Mouse (Mus musculus): ENCODE data around the gene Khdrbs2. TPM values are rescaled to one million over a fixed set of nuclear protein-coding genes. Genes with fewer than 3 reads are reported as not detected.

Gene Khdrbs2
- total and polyA plus RNA-seq, 2 experiments from 2014 or later = 29.0 to 41.1 TPM

DNA sequence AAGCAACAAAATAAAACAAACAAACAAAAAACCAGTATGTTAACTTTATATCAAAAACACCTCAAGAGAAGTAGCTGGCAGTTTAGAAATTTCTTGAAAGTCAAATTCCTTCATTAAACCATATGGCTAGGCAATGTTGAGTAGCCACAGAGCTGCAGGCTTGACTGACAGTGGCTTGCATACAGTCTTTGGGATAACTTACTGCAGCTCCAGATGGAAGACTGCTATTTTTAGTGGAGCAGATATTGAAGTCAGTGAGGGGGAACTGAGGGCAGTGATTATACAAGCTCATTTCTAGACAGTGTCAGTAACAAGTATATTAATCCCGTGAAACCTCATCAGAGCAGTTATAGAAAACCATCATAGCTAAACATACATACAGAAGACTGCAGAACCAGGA, 166.6 kb downstream of the Khdrbs2 start:
- ATAC-seq (ENCODE audit: low FRiP score) = no peak
- Histone ChIP-seq H3K4me2 (ENCODE audit: low read depth, low read length, poor library complexity, severe bottlenecking) (no peak overlapping the region), H3K27me3 (ENCODE audit: insufficient read depth, low read length) (no peaks in the 10 kb centered on the region), H3K36me3 (ENCODE audit: insufficient read depth, low read length) (no peaks in the 10 kb centered on the region), H3K4me1 (ENCODE audit: insufficient read depth, low read length) (no peaks in the 10 kb centered on the region), H3K9me3 (ENCODE audit: low read length) (no peaks in the 10 kb centered on the region), H3K9ac (replicated peaks; ENCODE audit: low read length, poor library complexity, severe bottlenecking) (no peak overlapping the region), H3K27ac (ENCODE audit: low read depth, low read length) (no peak overlapping the region), H3K4me3 (ENCODE audit: low read depth, low read length) (no peak overlapping the region)
- no peak for DNase-seq (ENCODE audit: low spot score)
- no peak for TF ChIP-seq CTCF (IDR thresholded peaks at IDR 0.05)
- WGBS = 67% methylated on average over 1 of the region's 1 CpGs

DNA sequence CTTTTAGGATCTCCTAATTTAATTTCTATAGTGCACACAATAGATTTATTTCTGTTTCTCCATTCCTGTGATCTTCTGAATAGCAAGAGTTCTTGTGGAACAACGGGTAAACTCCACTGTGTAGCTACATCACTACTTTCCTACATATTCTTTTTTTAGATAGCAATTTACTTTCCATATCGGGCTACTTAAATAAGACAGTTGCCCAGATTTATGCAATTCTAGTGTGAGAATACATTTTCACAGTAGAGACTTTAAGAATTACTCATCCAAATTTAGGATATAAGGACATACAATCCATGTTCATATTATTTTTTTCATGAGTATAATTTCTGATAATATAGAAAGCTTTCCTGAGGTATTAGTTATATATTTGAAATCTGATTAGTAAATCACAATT, 175.0 kb downstream of the Khdrbs2 start:
- Histone ChIP-seq H3K4me3 (ENCODE audit: low read depth, low read length) (no peak overlapping the region), H3K4me2 (ENCODE audit: low read depth, low read length, poor library complexity, severe bottlenecking) (no peak overlapping the region), H3K9ac (replicated peaks; ENCODE audit: low read length, poor library complexity, severe bottlenecking) (no peak overlapping the region), H3K4me1 (ENCODE audit: insufficient read depth, low read length) (no peaks in the 10 kb centered on the region), H3K27ac (ENCODE audit: low read depth, low read length) (no peak overlapping the region), H3K36me3 (ENCODE audit: insufficient read depth, low read length) (no peaks in the 10 kb centered on the region), H3K27me3 (ENCODE audit: insufficient read depth, low read length) (no peaks in the 10 kb centered on the region), H3K9me3 (ENCODE audit: low read length) (no peaks in the 10 kb centered on the region)
- WGBS = 88% methylated on average over 2 of the region's 2 CpGs
- ATAC-seq (ENCODE audit: low FRiP score) = no peak
- TF ChIP-seq CTCF (IDR thresholded peaks at IDR 0.05) = no peak
- DNase-seq (ENCODE audit: low spot score) = no peak

DNA sequence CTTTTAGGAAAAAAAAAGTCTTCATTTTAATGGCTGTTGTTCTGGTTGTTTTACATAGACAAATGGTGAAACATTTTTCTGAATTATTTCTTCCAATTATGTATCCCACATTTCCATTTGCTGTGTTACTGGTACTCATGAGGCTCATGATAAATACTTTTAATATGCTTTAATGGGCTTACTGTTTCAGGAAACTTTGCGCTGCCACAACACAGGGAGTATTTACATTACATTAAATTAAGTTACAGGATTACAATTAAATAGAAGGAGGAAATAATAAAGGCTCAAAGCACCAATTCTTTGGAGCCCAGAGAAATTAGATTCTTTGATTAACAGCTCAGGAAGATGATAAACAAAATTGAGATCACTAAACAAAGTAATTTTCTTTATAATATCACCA, 179.6 kb downstream of the Khdrbs2 start:
- Histone ChIP-seq H3K27me3 (ENCODE audit: insufficient read depth, low read length) (no peaks in the 10 kb centered on the region), H3K4me3 (ENCODE audit: low read depth, low read length) (no peak overlapping the region), H3K4me2 (ENCODE audit: low read depth, low read length, poor library complexity, severe bottlenecking) (no peak overlapping the region), H3K27ac (ENCODE audit: low read depth, low read length) (no peak overlapping the region), H3K9me3 (ENCODE audit: low read length) (no peaks in the 10 kb centered on the region), H3K4me1 (ENCODE audit: insufficient read depth, low read length) (no peaks in the 10 kb centered on the region), H3K9ac (replicated peaks; ENCODE audit: low read length, poor library complexity, severe bottlenecking) (no peak overlapping the region), H3K36me3 (ENCODE audit: insufficient read depth, low read length) (no peaks in the 10 kb centered on the region)
- ATAC-seq (ENCODE audit: low FRiP score) (no peak), DNase-seq (ENCODE audit: low spot score) (no peak)
- TF ChIP-seq CTCF (IDR thresholded peaks at IDR 0.05) = no peak
- 85% methylated on average over 1 of the region's 1 CpGs for WGBS

DNA sequence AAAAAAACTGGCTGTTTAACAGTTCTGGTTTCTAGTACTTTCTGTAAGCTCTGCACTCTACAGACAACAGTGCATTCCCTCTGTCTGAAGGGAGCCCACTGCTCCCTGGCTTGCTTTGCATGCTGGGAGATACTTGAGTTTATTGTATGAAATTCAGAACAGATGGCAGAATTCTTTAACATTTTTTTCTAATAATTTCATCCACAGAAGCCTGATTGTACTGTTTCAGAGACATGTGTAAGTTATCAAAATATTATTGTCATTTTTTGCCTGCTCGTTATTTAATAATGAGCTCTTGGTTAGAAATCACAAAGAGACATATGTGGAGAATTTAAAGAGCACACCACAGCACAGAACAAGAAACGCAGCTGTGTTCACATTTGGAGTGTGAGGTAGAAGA, 191.0 kb downstream of the Khdrbs2 start:
- H3K9me3 ChIP-seq (ENCODE audit: low read length) = no peaks in the 10 kb centered on the region
- no peak for ATAC-seq (ENCODE audit: low FRiP score)
- no peak overlapping the region for H3K4me3 ChIP-seq (ENCODE audit: low read depth, low read length)
- no peak overlapping the region for H3K9ac ChIP-seq (replicated peaks; ENCODE audit: low read length, poor library complexity, severe bottlenecking)
- 71% methylated on average over 2 of the region's 2 CpGs for WGBS
- H3K4me2 ChIP-seq (ENCODE audit: low read depth, low read length, poor library complexity, severe bottlenecking) = no peak overlapping the region
- no peak for DNase-seq (ENCODE audit: low spot score)
- no peaks in the 10 kb centered on the region for H3K27me3 ChIP-seq (ENCODE audit: insufficient read depth, low read length)
- no peak overlapping the region for H3K27ac ChIP-seq (ENCODE audit: low read depth, low read length)
- no peak for TF ChIP-seq CTCF (IDR thresholded peaks at IDR 0.05)
- H3K4me1 ChIP-seq (ENCODE audit: insufficient read depth, low read length) = no peaks in the 10 kb centered on the region
- H3K36me3 ChIP-seq (ENCODE audit: insufficient read depth, low read length) = no peaks in the 10 kb centered on the region

DNA sequence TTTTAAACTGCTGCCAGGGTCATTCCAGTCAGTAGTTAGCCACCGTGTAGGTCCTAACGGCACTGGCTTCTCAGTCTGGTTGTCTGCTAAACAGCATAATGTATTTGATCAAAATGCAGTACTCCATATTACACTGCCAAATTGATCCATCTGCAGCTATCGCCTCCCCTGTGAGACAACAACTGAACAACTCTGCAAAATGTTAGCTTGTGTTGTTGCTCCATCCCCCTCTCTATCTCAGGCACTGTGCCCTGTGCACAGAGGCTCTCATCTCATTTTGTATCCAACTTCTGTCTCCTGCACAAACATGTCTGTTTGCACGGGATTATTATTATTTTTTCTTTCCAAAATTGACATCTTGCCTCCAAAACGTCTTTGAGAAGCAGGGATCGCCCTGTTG, 225.0 kb downstream of the Khdrbs2 start:
- Histone ChIP-seq H3K27me3 (ENCODE audit: insufficient read depth, low read length) (no peaks in the 10 kb centered on the region), H3K4me2 (ENCODE audit: low read depth, low read length, poor library complexity, severe bottlenecking) (no peak overlapping the region), H3K9ac (replicated peaks; ENCODE audit: low read length, poor library complexity, severe bottlenecking) (no peak overlapping the region), H3K4me1 (ENCODE audit: insufficient read depth, low read length) (no peaks in the 10 kb centered on the region), H3K27ac (ENCODE audit: low read depth, low read length) (no peak overlapping the region), H3K9me3 (ENCODE audit: low read length) (no peaks in the 10 kb centered on the region), H3K4me3 (ENCODE audit: low read depth, low read length) (no peak overlapping the region), H3K36me3 (ENCODE audit: insufficient read depth, low read length) (no peaks in the 10 kb centered on the region)
- ATAC-seq (ENCODE audit: low FRiP score) = no peak
- 71% methylated on average over 6 of the region's 6 CpGs for WGBS
- no peak for DNase-seq (ENCODE audit: low spot score)
- TF ChIP-seq CTCF (IDR thresholded peaks at IDR 0.05) = no peak

DNA sequence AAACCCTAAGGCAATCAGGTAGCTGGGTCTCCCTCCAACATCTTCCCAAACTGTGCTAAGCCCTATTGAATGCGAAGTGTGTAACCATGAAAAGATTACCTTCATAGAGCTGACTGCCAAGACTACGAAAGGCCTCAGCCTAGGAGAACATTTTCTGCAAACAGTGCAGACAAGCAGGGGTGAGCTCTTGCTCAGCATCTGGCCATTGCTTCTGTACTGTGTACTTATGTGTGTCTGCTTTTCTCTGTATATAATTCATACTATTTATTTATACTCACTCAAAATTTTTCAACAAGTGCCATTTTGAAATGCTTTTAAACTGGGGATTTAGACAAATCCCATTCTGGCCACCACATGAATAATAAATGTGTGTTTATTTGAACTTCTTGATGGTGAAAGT, 235.1 kb downstream of the Khdrbs2 start:
- H3K4me2 ChIP-seq (ENCODE audit: low read depth, low read length, poor library complexity, severe bottlenecking) = no peak overlapping the region
- H3K27ac ChIP-seq (ENCODE audit: low read depth, low read length) = no peak overlapping the region
- no peaks in the 10 kb centered on the region for H3K27me3 ChIP-seq (ENCODE audit: insufficient read depth, low read length)
- 69% methylated on average over 2 of the region's 2 CpGs for WGBS
- ATAC-seq (ENCODE audit: low FRiP score) (no peak), DNase-seq (ENCODE audit: low spot score) (no peak)
- no peak overlapping the region for H3K4me3 ChIP-seq (ENCODE audit: low read depth, low read length)
- H3K4me1 ChIP-seq (ENCODE audit: insufficient read depth, low read length) = no peaks in the 10 kb centered on the region
- no peak for TF ChIP-seq CTCF (IDR thresholded peaks at IDR 0.05)
- H3K9me3 ChIP-seq (ENCODE audit: low read length) = no peaks in the 10 kb centered on the region
- H3K36me3 ChIP-seq (ENCODE audit: insufficient read depth, low read length) = no peaks in the 10 kb centered on the region
- no peak overlapping the region for H3K9ac ChIP-seq (replicated peaks; ENCODE audit: low read length, poor library complexity, severe bottlenecking)

Measured in midbrain, postnatal 0 days (tissue).